Mouse (Mus musculus) ES-E14 (cell line): Measurements from ENCODE around the gene Tmem260. TPM values are rescaled to one million over a fixed set of nuclear protein-coding genes. Genes with fewer than 3 reads are reported as not detected.

Experiments
- DNase-seq: peaks from one replicate; pipeline ENCODE4 v3.0.0-alpha.2; 2013; ENCODE audit warnings: low read depth, low spot score
- H3K27ac ChIP-seq: 2 replicates; pipeline ENCODE4 v1.5.1; 2012; ENCODE audit warnings: low read depth, mild to moderate bottlenecking, low read length, moderate library complexity, mixed read lengths; ENCODE audit not compliant: poor library complexity, insufficient read depth, severe bottlenecking
- H3K36me3 ChIP-seq: 2 replicates; pipeline ENCODE4 v1.6.1; 2012; ENCODE audit warnings: mild to moderate bottlenecking, low read length, moderate library complexity, mixed read lengths; ENCODE audit not compliant: control insufficient read depth, poor library complexity, insufficient read depth, severe bottlenecking
- H3K4me1 ChIP-seq, 2 experiments: fragments of 150-350 bp in 1 of 2; sonication (generic) in 1 of 2; 2 replicates each; pipeline ENCODE4 v1.6.1; 2012; ENCODE audit warnings: low read length in 2 of 2, mild to moderate bottlenecking in 1 of 2, mixed read lengths in 1 of 2; ENCODE audit not compliant: control insufficient read depth in 2 of 2, insufficient read depth in 2 of 2, poor library complexity in 1 of 2
- H3K4me3 ChIP-seq, 2 experiments: fragments of 150-350 bp in 1 of 2; sonication (generic) in 1 of 2; 2 replicates each; pipeline ENCODE4 v1.5.1; 2012; ENCODE audit warnings: low read length in 2 of 2, low read depth in 1 of 2, mild to moderate bottlenecking in 1 of 2, mixed read lengths in 1 of 2; ENCODE audit not compliant: insufficient read depth in 1 of 2, poor library complexity in 1 of 2, severe bottlenecking in 1 of 2
- H3K9ac ChIP-seq: 2 replicates; pipeline ENCODE4 v1.6.1; 2012; ENCODE audit warnings: low read depth, mild to moderate bottlenecking, low read length, mixed read lengths; ENCODE audit not compliant: poor library complexity, insufficient read depth, severe bottlenecking
- H3K9me3 ChIP-seq: fragments of 150-350 bp; sonication (generic); 2 replicates; pipeline ENCODE4 v1.6.1; 2012; ENCODE audit warnings: low read depth, mild to moderate bottlenecking, low read length; ENCODE audit not compliant: control insufficient read depth, insufficient read depth
- CHD2 ChIP-seq: IDR thresholded peaks from 2 replicates; pipeline ENCODE4 v1.6.1; 2014; ENCODE audit warnings: mild to moderate bottlenecking, low read depth, low read length, inconsistent platforms
- HCFC1 ChIP-seq: IDR thresholded peaks from 2 replicates; pipeline ENCODE4 v1.6.1; 2012; ENCODE audit warnings: low read length, inconsistent platforms, borderline replicate concordance; ENCODE audit not compliant: insufficient read depth
- MAFK ChIP-seq: IDR thresholded peaks from 2 replicates; pipeline ENCODE4 v1.6.1; 2014; ENCODE audit warnings: mild to moderate bottlenecking, low read depth, low read length, inconsistent platforms; ENCODE audit not compliant: insufficient read depth
- ZC3H11A ChIP-seq: IDR thresholded peaks from 2 replicates; pipeline ENCODE4 v1.6.1; 2012; ENCODE audit warnings: low read depth, mild to moderate bottlenecking, inconsistent platforms, low read length, borderline replicate concordance
- ZNF384 ChIP-seq: IDR thresholded peaks from 2 replicates; pipeline ENCODE4 v1.6.1; 2012; ENCODE audit warnings: low read depth, low read length, inconsistent platforms
- in situ Hi-C, 2 experiments: fragments of 600-800 bp; cut with MboI; formaldehyde crosslinking; loops; one replicate each; pipeline ENCODE4 v1.15.1; 2025; ENCODE audit warnings: low sequenced_read_pairs in 2 of 2, inconsistent platforms in 1 of 2; ENCODE audit not compliant: unreplicated experiment in 2 of 2
- total RNA-seq: library from RNA; depleted of rRNA; stranded (reverse); fragments of 300-350 nt; gene quantifications from 2 replicates; pipeline ENCODE4 v1.2.3, GENCODE M21; 2012

Gene Tmem260
- total RNA-seq, 1 experiment: 2.1 TPM

DNA sequence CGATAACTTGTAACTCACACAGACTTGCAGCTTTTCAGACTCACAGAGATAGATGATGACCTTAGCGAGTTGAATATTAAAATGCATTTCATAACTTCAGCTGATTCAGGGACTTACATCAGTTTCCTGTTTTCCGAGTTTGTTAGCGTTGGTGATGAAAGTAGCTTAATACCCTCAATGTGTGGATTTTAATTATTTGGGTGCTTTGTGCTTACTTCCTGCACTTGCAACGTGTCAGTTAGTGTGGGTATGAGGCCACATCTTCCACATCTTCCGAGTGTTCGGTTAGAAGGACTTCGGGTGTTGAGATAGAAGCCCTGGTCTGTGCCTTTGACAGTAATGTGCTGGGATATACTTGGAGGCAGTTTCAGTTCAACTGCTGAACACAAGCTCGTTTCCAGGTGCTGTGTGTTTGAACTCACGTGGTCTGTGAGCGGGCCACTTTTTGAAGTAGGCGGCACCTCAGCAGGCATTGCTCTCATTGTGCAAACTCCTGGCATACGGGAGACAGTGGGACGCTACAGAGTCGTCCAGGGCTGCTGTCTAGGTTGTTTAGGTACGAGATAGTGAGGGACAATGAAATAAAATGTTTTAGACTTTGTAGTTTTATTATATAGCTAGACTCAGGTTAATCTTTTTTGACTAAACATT, 11.5 kb downstream of the Tmem260 start:
- in situ Hi-C loops: no loop called here
- H3K9me3 ChIP-seq: no peaks in the 10 kb centered on the region
- no peaks in the 10 kb centered on the region for H3K36me3 ChIP-seq
- no peak overlapping the region for H3K27ac ChIP-seq
- TF ChIP-seq ZC3H11A (no peak), HCFC1 (no peak), MAFK (no peak), CHD2 (no peak), ZNF384 (no peak)
- H3K4me3 ChIP-seq: no peak overlapping the region
- no peak overlapping the region for H3K9ac ChIP-seq
- H3K4me1 ChIP-seq: no peaks in the 10 kb centered on the region
- no peak for DNase-seq

DNA sequence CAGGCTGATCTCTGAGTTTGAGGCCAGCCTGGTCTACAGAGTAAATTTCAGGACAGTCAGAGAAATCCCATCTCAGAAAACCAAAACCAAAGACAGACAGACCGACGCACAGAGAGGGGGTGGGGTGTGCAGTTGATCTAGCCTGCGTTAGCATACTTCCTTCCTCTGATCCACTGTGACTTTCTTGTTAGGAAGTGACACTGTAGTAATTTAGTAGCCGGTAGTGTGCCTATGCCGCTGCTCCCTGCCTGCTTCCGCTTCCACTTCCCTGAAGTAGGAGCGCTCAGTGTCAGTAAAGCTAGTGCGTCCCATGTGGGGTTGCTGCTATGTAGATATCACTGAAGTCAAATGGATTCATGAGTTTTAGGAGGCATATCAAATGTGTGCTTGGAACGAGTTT, 13.0 kb downstream of the Tmem260 start:
- TF ChIP-seq ZNF384 (no peak), MAFK (no peak), ZC3H11A (no peak), HCFC1 (no peak), CHD2 (no peak)
- in situ Hi-C loops: no loop called here
- H3K27ac ChIP-seq: no peak overlapping the region
- H3K4me1 ChIP-seq: no peaks in the 10 kb centered on the region
- H3K4me3 ChIP-seq: no peak overlapping the region
- no peaks in the 10 kb centered on the region for H3K36me3 ChIP-seq
- no peak for DNase-seq
- H3K9me3 ChIP-seq: no peaks in the 10 kb centered on the region
- no peak overlapping the region for H3K9ac ChIP-seq

DNA sequence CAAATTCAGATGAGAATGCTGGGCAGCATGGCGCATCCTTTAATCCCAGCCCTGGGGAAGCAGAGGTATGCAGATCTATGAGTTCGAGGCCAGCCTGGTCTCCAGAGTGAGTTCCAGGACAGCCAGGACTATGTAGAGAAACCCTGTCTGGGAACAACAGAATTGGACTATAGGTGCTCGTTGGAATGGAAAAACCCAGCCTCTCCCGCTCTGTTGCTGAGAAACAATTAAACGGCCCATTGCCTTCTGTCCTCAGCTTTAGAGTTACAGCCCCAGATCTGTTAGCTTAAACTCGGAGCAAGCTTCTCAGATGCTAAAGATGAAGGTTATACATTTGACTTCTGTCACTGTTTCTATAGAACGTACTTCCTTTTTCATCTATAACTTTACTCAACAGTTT, 22.4 kb downstream of the Tmem260 start:
- Histone ChIP-seq H3K9ac (no peak overlapping the region), H3K4me3 (no peak overlapping the region), H3K27ac (no peak overlapping the region), H3K4me1 (no peaks in the 10 kb centered on the region), H3K9me3 (no peaks in the 10 kb centered on the region), H3K36me3 (no peaks in the 10 kb centered on the region)
- DNase-seq: no peak
- no peak for TF ChIP-seq CHD2
- no peak for TF ChIP-seq MAFK
- TF ChIP-seq ZC3H11A: no peak
- no peak for TF ChIP-seq ZNF384
- in situ Hi-C loops: no loop called here

DNA sequence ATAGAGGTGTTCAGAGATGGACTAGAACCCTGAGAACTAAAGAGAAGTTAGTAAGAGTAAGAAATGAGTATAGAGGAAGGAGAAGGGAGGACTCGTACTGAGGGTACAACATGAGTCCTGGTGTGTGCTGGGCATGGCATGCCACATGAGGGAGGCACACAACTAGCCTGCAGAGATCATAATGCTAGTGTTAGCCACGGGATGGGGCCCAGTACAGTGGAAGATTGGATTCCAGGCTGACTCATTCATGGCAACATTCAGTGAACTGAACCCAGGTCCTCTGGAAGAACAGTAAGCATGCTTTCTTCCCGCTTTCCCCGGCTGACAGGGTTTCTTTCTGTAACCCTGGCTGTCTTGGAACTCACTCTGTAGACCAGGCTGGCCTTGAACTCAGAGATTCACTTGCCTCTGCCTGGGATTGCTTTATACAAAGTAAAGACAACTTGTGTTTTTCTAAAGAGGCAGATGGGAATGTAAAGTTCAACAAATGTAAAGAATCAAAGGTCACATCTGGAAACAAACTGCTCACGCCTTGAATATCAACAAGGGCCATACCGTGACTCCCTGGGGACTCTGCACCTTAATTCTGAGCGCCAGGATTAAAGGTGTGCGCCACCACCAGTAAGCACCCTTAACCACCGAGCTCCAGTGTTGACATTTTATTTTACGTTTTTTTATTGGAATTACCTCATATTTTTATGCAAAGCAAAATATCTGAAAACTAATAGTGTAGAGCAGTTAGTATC, 25.0 kb downstream of the Tmem260 start:
- Histone ChIP-seq H3K9ac (no peak overlapping the region), H3K4me1 (no peaks in the 10 kb centered on the region), H3K4me3 (no peak overlapping the region), H3K9me3 (no peaks in the 10 kb centered on the region), H3K27ac (no peak overlapping the region), H3K36me3 (no peaks in the 10 kb centered on the region)
- in situ Hi-C loops: no loop called here
- DNase-seq: no peak
- TF ChIP-seq MAFK (no peak), ZNF384 (no peak), CHD2 (no peak), HCFC1 (no peak), ZC3H11A (no peak)

DNA sequence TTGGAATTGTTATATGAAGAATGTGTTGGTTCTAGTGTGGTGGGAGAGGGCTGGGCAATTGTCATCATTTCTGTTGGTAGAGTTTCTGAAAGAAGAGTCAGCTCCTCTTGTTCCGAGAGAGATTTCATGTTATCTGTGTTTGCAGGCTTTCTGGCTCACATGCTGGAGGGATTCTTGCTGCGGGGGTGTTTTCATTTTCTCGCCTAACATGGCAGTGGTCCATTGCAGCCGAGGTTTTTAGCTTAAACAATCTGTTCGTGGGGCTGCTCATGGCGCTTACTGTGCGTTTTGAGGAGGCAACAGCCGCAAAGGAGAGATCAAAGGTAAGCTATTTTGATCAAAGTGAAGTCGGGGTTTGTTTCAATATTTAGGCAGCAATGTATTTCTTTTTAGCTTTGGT, 26.3 kb downstream of the Tmem260 start:
- Histone ChIP-seq H3K4me1 (no peaks in the 10 kb centered on the region; a peak in 1 of 4 replicates), H3K4me3 (no peak overlapping the region), H3K9me3 (no peaks in the 10 kb centered on the region), H3K9ac (no peak overlapping the region), H3K27ac (no peak overlapping the region), H3K36me3 (no peaks in the 10 kb centered on the region)
- in situ Hi-C loops: no loop called here
- DNase-seq: no peak
- TF ChIP-seq HCFC1 (no peak), ZNF384 (no peak), MAFK (no peak), ZC3H11A (no peak), CHD2 (no peak)
